Mouse (Mus musculus) testis, adult 2 months (tissue): ENCODE measurements at regions not wholly inside any gene's neighbourhood (a gene's known extent, or its start where the extent isn't known, plus 50 kb on each side); places are given as distances from the start of the nearest gene placed in this dataset.

Experiments
- H3K27ac ChIP-seq: fragments of 200-500 bp; 2 replicates; pipeline ENCODE4 v1.5.1; 2012; ENCODE audit warnings: low read depth, low read length; ENCODE audit not compliant: control insufficient read depth, insufficient read depth
- H3K27me3 ChIP-seq: fragments of 200-500 bp; 2 replicates; pipeline ENCODE4 v1.6.1; 2012; ENCODE audit warnings: mild to moderate bottlenecking, low read length, moderate library complexity; ENCODE audit not compliant: control insufficient read depth, insufficient read depth
- H3K36me3 ChIP-seq: fragments of 200-500 bp; 2 replicates; pipeline ENCODE4 v1.6.1; 2012; ENCODE audit warnings: mild to moderate bottlenecking, low read length; ENCODE audit not compliant: control insufficient read depth, insufficient read depth
- H3K4me1 ChIP-seq: fragments of 200-500 bp; 2 replicates; pipeline ENCODE4 v1.6.1; 2012; ENCODE audit warnings: low read length; ENCODE audit not compliant: control insufficient read depth, insufficient read depth
- H3K4me3 ChIP-seq: fragments of 200-500 bp; 2 replicates; pipeline ENCODE4 v1.5.1; 2012; ENCODE audit warnings: low read depth, mild to moderate bottlenecking, low read length, moderate library complexity, mixed read lengths; ENCODE audit not compliant: control insufficient read depth
- CTCF ChIP-seq: fragments of 200-500 bp; IDR thresholded peaks from 2 replicates; pipeline ENCODE4 v1.5.1; 2012; ENCODE audit warnings: low read depth, mild to moderate bottlenecking, inconsistent platforms, low read length, moderate library complexity; ENCODE audit not compliant: control insufficient read depth, insufficient read depth, insufficient replicate concordance
- POLR2A ChIP-seq: fragments of 200-500 bp; IDR thresholded peaks from 2 replicates; pipeline ENCODE4 v1.6.1; 2012; ENCODE audit warnings: low read depth, mild to moderate bottlenecking, inconsistent platforms, low read length, moderate library complexity; ENCODE audit not compliant: control insufficient read depth

DNA sequence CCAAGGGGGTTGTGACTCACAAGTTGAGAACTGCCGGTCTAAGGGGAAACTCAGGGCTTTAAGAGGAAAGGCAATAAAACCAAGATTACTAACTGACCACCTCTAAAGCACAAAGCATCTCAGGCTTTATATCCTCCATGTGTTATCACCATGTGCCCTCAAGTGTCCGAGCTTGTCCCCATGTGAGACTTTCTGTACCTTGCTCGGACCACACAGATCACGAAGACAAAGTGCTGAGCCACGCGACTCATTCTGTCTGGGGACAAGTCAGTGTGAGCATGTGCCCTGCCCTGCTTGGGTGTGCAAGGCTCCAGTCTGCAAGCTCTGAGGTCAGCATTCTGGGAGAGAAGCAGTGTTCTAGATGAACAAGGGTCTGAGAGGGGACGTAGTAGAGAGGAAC, 119.2 kb upstream of the Gm26657 start:
- Histone ChIP-seq H3K27me3 (no peaks in the 10 kb centered on the region), H3K27ac (no peak overlapping the region), H3K4me1 (no peaks in the 10 kb centered on the region; the same call in 1 of the 2 replicates), H3K36me3 (no peaks in the 10 kb centered on the region), H3K4me3 (no peak overlapping the region)
- TF ChIP-seq CTCF (no peak), POLR2A (no peak)

- no peak overlapping the region for H3K27ac ChIP-seq
- no peaks in the 10 kb centered on the region for H3K27me3 ChIP-seq
- H3K36me3 ChIP-seq: no peaks in the 10 kb centered on the region
- H3K4me3 ChIP-seq: no peak overlapping the region
- no peak for TF ChIP-seq POLR2A
- no peak for TF ChIP-seq CTCF
- no peaks in the 10 kb centered on the region; the same call in 1 of the 2 replicates for H3K4me1 ChIP-seq
Measured at GRCm38 (mm10) chr4:56619803-56620202, 120.1 kb upstream of the Gm26657 start.

- no peaks in the 10 kb centered on the region; the same call in 1 of the 2 replicates for H3K4me1 ChIP-seq
- H3K27me3 ChIP-seq: no peaks in the 10 kb centered on the region
- no peak overlapping the region for H3K4me3 ChIP-seq
- no peak overlapping the region for H3K27ac ChIP-seq
- no peaks in the 10 kb centered on the region for H3K36me3 ChIP-seq
- no peak for TF ChIP-seq CTCF
- no peak for TF ChIP-seq POLR2A
Measured at GRCm38 (mm10) chr4:56619054-56619453, 120.8 kb upstream of the Gm26657 start.

- Histone ChIP-seq H3K4me1 (no peaks in the 10 kb centered on the region; the same call in 1 of the 2 replicates), H3K27ac (no peak overlapping the region), H3K27me3 (no peaks in the 10 kb centered on the region), H3K4me3 (no peak overlapping the region), H3K36me3 (no peaks in the 10 kb centered on the region)
- TF ChIP-seq POLR2A (no peak), CTCF (no peak)
Measured at GRCm38 (mm10) chr4:56618433-56618832, 121.4 kb upstream of the Gm26657 start.

DNA sequence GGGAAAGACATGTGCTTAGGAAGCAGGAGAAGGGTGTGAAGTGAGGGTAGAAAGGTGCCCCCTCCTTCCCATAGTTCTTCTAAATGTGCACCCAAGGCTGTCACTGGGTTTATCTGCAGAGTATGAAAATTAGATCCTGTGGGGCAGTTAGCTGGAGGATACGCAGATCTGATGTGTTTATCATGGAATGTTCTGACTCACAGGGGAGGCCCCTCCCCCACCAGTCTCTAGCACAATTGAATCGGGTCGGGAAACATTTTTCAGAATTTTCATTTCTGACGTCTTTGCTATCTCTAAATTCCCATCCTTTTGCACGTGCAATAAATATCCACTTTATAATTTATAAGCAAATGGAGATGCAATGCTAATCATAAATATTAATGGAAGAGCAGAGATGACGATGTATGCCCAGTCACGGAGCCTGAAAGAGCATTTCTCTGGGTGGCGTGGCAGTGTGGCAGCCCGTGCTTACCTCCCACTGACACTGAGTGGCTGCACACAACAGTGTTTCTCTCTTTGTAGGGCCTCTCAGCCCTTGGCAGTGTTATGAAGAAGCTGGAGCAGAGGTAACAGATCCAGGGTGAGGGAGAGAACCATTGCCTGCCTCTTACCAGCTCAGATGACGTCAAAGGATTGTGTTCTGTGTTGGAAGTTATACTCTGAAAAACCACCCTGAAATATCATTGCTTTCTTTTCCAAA, 122.1 kb upstream of the Gm26657 start:
- TF ChIP-seq CTCF (no peak), POLR2A (no peak)
- Histone ChIP-seq H3K4me1 (no peaks in the 10 kb centered on the region; the same call in 1 of the 2 replicates), H3K27me3 (no peaks in the 10 kb centered on the region), H3K27ac (no peak overlapping the region), H3K4me3 (no peak overlapping the region), H3K36me3 (no peaks in the 10 kb centered on the region)

GRCm38 (mm10) chr4:56612325-56612724, 127.5 kb upstream of the Gm26657 start:
- TF ChIP-seq POLR2A (no peak), CTCF (no peak)
- no peak overlapping the region for H3K27ac ChIP-seq
- no peak overlapping the region for H3K4me3 ChIP-seq

DNA sequence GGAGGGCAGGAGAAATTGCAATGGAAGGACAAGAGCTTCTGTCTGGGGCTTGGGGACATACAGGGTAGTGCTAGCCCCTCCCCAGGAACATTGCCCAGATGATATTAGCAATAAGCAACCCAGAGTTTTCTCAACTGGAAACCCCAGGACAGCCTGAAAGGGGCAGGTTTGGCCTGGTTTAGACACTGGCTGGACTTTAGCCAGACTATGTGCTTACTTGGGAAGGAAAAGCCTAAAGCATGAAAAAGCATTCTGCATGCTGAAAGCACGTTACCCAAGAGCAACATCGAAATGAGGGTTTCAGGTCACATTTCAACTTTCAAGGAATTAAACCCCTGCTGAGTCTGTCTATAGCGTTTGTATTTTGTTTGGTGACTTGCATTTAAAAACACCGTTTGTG, 128.1 kb upstream of the Gm26657 start:
- no peak overlapping the region for H3K4me3 ChIP-seq

More at GRCm38 (mm10) chr4:56612325-56612724, 127.5 kb upstream of the Gm26657 start:
- no peaks in the 10 kb centered on the region for H3K36me3 ChIP-seq
- no peaks in the 10 kb centered on the region for H3K27me3 ChIP-seq
- H3K4me1 ChIP-seq: no peaks in the 10 kb centered on the region

More for the DNA sequence above, 128.1 kb upstream of the Gm26657 start:
- Histone ChIP-seq H3K27ac (no peak overlapping the region), H3K4me1 (no peaks in the 10 kb centered on the region), H3K36me3 (no peaks in the 10 kb centered on the region), H3K27me3 (no peaks in the 10 kb centered on the region)
- no peak for TF ChIP-seq CTCF
- TF ChIP-seq POLR2A: no peak
